Mouse (Mus musculus): ENCODE measurements around the gene Scn11a.

Scn11a gene

DNA sequence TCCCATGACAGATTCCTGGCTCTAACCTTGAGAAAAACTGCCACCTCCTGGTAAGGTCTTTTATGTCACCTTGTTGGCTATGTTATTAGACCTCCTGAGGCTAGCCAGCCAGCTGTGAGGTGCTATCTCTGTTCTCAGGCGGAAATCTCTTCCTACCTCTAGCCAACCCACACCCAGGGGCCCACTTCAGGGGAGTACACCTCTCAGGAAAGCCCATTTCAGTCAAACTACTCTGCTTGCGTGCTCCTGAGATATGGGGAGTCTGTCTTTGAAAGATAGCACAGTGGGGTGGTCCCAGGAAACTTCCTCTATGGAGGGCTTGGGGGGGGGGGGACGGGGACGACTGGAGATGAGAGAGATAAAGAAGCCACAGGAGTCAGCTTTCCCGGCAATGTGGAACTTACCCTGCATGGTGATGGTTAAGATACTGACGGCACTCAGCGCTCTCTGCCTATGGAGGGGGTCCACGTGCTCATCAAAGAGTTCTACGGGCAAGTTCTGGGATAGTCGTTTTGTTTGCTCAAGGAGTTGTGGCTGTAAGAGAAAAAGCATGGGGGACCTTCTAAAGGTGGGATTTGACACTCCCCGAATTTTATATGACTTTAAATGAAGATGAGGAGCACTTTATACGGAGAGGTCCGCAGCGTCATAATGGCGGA lies 29.9 kb downstream of the Scn11a start:
- DNase-seq (ENCODE audit: low read depth): no peak

- no peak for DNase-seq (ENCODE audit: low read depth)
Measured at GRCm38 (mm10) chr9:119794470-119794869, 30.8 kb downstream of the Scn11a start.

GRCm38 (mm10) chr9:119792505-119792904 lies 32.8 kb downstream of the Scn11a start:
- DNase-seq (ENCODE audit: low read depth): peak; percentile 26

DNA sequence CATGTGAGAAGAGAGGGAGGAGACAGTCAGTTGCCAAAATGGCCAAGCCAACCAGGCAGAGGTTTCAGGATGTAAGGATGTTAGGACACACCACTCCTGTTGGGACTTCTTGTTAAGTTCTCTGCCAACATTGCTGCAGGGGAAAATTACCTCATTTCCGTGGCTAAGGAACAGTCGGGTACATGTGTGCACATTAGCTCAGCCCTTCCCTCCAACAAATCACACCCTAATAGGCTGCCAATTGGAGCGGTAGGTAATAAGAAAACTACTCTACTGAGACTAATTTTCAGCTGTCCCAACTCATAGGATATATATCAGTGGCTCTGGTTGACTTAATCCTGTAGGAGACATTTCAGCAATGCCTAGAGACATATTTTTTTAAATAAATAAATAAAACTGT lies 44.4 kb downstream of the Scn11a start:
- no peak for DNase-seq (ENCODE audit: low read depth)

DNA sequence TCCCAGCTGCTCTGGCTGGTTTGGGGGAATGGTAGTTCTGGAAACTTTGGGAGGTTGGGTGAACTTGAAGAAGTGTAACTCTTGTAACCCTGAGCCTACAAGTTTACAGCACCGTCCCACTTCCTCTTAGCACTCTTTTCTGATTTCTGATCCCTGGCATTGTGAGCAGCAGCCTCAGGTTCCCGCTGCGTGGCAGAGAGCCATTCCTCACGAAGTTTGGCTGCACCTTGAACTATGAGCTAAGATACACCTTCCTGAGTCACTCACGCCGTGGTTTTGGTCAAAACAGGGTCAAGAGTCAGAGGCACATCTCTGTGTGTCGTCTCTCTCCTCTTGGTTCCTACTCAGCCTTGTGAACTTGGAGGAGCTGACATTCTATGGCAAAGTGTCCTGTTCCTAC lies 48.6 kb downstream of the Scn11a start:
- DNase-seq (ENCODE audit: low read depth): no peak

- peak; percentile 55 for DNase-seq (ENCODE audit: low read depth)
Measured at GRCm38 (mm10) chr9:119768585-119768984, 56.7 kb downstream of the Scn11a start.

DNA sequence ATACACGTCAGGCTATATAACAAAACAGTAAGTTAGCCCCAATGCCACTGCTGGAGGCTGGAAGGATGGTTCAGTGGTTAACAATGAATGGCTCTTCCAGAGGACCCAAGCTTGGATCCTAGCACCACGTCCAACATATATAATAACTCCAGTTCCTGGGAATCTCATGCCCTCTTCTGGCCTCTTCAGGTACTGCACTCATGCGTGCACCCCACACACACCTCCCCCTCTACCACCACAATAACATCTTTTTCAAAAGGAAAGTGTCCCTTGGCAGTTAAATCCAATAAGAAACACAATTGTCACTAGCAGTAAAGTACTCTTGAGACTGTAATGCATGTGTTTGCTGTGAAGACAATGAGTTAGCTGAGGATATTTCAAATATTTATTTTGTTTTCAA lies 65.0 kb downstream of the Scn11a start:
- no peak for DNase-seq (ENCODE audit: low read depth)

- no peak for DNase-seq (ENCODE audit: low read depth)
Measured at GRCm38 (mm10) chr9:119759457-119759856, 65.8 kb downstream of the Scn11a start.

- peak; percentile 73 for DNase-seq (ENCODE audit: low read depth)
Measured at GRCm38 (mm10) chr9:119751507-119751906, 73.7 kb downstream of the Scn11a start.

DNA sequence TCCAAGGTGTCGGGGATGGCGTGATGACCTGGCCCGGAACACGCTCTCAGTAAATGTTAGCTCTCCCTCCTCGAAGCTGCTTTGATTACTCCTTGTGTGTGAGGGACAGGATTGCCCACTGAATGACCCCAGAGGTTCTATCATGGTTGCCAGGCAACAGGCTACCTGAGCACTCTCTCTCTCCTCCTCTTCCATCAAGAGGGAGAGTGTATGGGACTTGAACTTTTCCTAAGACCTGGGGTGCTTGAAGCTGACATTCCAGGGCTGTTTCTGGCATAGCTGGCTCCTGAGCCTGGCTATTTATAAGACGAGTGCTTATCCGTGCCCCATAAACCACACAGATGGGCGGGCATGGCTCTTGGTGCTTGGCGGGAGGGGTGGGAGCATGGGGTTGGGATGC lies 76.1 kb downstream of the Scn11a start:
- DNase-seq (ENCODE audit: low read depth): no peak

- peak; percentile 82 for DNase-seq (ENCODE audit: low read depth)
Measured at GRCm38 (mm10) chr9:119743900-119744299, 81.4 kb downstream of the Scn11a start.

GRCm38 (mm10) chr9:119743312-119743711 lies 81.9 kb downstream of the Scn11a start:
- peak; percentile 39 for DNase-seq (ENCODE audit: low read depth)

DNA sequence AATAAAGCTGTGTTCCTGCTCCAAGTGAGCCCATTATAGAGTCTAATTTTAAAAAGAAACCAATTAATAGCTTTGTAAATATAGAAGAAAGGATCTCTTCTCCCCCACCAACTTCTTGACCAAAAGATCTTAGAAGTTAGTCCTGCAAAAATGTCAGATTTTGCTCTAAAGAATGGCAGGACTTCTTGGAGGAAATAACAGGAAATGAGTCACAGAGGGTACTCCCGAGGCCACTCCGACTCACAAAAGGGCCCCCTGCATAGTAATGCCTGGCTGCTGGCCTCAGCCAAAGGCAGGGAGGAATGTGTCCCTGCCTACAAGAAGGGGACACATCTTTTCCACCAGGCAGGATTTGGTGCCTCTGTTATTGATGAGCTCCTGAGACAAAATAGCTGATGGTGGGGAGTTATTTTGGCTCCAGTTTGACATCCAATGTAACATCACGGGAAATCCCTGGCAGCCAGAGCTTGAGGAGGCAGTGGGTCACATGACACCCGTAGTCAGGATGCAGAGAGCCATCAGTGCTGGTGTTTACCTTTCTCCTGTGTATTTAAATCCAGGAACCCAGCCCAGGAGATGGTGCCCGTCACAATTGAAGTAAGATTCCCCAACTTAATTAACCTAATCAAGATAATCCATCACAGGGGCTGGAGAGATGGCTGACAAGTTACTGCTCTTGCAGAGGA lies 84.0 kb downstream of the Scn11a start:
- DNase-seq (ENCODE audit: low read depth): no peak

DNA sequence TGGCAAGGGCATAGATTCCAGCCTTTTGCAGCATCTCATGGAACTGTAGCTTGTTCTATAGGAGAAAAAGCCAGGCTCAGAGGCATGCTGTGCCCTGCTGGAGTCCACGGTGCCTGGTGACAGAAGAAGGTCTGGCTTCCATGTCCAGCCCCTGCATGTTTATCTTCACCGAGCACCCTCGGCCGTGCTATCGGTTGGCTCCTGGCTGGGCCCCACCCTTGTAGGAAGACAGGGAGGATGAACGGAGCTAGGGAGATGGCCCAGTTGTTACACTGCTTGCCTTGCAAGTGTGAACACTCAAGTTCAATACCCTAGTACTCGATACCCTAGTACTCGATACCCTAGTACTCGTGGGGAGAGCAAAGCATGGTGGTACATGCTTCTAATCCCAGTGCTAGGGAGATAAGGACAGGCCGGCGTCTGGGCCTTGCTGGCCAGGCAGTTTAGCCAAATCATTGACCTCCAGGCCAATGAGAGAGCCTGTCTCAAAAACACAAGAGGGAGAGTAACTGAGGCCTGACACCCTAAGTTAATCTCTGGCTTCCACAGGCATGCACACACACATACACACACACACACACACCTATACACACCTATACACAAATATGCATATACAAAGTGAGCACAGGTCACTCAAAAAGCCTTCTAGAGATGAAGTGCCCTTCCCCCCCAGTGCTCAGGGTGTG lies 96.7 kb downstream of the Scn11a start:
- DNase-seq (ENCODE audit: low read depth): no peak

DNA sequence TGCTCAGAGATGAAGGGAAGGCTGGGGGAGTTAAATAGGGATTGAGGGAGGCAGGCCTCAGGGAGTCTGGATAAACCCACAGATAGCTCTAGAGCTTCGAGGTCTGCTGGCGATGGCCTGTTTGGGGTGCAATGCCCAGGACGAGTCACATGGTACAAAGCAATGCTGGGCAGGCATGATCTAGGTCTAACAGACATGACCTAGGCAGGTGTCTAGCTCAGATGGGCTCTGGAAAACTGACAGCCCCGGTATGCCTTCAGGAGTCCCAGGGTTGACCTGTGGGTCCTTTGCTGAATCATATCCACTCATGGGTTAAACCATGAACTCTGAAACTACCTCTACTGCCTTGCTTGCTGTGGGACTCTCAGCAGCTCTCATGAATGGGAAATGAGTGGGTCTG lies 98.3 kb downstream of the Scn11a start:
- DNase-seq (ENCODE audit: low read depth): no peak

DNA sequence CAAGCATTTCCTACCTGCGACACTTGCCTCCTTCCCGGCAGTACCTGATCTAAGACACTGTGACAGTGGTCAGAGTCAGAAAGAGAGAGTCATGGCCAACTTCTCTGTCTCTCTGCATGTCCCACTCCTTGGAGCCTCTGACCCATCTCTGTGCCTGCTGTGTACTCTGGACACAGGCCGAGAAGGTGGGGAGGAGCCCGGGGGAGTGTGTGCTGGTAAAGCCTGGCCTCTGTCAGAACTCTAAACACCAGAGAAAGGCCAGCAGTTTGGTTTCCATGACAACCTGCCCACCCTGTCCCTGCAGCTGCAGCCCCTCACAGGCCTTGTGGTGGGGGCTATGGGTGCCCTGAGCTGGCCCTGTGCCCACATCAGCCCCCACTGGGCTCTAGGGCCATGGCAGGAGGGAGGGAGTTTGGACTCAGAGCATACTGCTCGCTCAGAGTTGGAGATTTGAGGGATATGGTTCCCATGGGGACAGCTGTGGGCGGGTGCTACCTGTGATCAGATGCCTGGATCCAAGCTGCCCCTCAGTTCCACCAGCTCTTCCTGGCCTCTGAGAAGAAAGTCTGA lies 99.9 kb downstream of the Scn11a start:
- no peak for DNase-seq (ENCODE audit: low read depth)

DNA sequence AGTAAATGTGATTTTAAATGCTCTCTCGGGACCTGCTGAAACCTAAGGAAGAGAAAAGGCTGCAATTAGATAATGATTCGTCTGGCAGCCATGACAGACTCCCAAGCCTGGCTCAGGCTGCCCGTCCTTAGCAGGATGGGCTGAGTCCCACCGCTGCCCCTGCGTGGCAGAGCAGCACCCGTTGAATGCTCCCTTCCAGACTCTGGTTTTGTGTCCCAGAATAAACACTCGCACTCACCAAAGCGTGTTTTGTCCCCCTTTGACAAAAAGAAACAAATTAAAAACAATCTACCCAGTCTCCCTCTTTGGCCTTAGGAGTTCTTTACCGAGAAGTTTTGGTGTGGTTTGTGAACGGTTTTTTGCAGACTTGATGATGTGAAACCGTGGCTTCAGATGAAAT lies 106.0 kb downstream of the Scn11a start, which contains the start of gene Scn10a:
Gene Scn10a, minus strand, starts transcription at position 101 of the 400 bp plus-strand sequence.
- DNase-seq (ENCODE audit: low read depth): no peak

GRCm38 (mm10) chr9:119706700-119707099 lies 118.6 kb downstream of the Scn11a start:
- no peak for DNase-seq (ENCODE audit: low read depth)
